Mouse (Mus musculus): Measurements from ENCODE around the gene Tmem131. TPM values are rescaled to one million over a fixed set of nuclear protein-coding genes. Genes with fewer than 3 reads are reported as not detected.

Tmem131 gene
- total and polyA plus RNA-seq, 2 experiments from 2014 or later = 3.9 to 10.1 TPM

- WGBS = 63% methylated on average over 6 of the region's 6 CpGs
- H3K9ac ChIP-seq (replicated peaks; ENCODE audit: low read depth, low read length) = no peak overlapping the region
- no peaks in the 10 kb centered on the region for H3K4me1 ChIP-seq (ENCODE audit: control insufficient read depth, insufficient read depth)
- no peak for TF ChIP-seq EP300 (IDR thresholded peaks at IDR 0.05; ENCODE audit: low read depth)
- TF ChIP-seq CTCF (IDR thresholded peaks at IDR 0.05; ENCODE audit: low read depth) = no peak
- no peak overlapping the region for H3K4me3 ChIP-seq (ENCODE audit: low read depth, low read length)
- H3K9me3 ChIP-seq (replicated peaks; ENCODE audit: control insufficient read depth, low read length) = no peaks in the 10 kb centered on the region
- H3K4me2 ChIP-seq (ENCODE audit: low read depth, low read length) = no peak overlapping the region
- DNase-seq (ENCODE audit: low spot score) (no peak), ATAC-seq (ENCODE audit: insufficient read depth, low read depth) (no peak)
- H3K36me3 ChIP-seq (replicated peaks; ENCODE audit: control insufficient read depth, insufficient read depth, low read length) = no peaks in the 10 kb centered on the region
- no peaks in the 10 kb centered on the region for H3K27me3 ChIP-seq (ENCODE audit: control insufficient read depth, insufficient read depth, low read length)
- H3K27ac ChIP-seq (ENCODE audit: low read depth) = no peak overlapping the region
Measured at GRCm38 (mm10) chr1:36985896-36986295, 42.4 kb upstream of the Tmem131 start.

GRCm38 (mm10) chr1:36984406-36984805 lies 40.9 kb upstream of the Tmem131 start:
- Histone ChIP-seq H3K9ac (replicated peaks; ENCODE audit: low read depth, low read length) (no peak overlapping the region), H3K4me1 (ENCODE audit: control insufficient read depth, insufficient read depth) (no peaks in the 10 kb centered on the region), H3K4me3 (ENCODE audit: low read depth, low read length) (no peak overlapping the region), H3K27ac (ENCODE audit: low read depth) (no peak overlapping the region), H3K4me2 (ENCODE audit: low read depth, low read length) (no peak overlapping the region), H3K27me3 (ENCODE audit: control insufficient read depth, insufficient read depth, low read length) (no peaks in the 10 kb centered on the region), H3K9me3 (replicated peaks; ENCODE audit: control insufficient read depth, low read length) (no peaks in the 10 kb centered on the region), H3K36me3 (replicated peaks; ENCODE audit: control insufficient read depth, insufficient read depth, low read length) (no peaks in the 10 kb centered on the region)
- 27% methylated on average over 6 of the region's 6 CpGs for WGBS
- DNase-seq (ENCODE audit: low spot score) (no peak), ATAC-seq (ENCODE audit: insufficient read depth, low read depth) (no peak)
- TF ChIP-seq CTCF (IDR thresholded peaks at IDR 0.05; ENCODE audit: low read depth) (no peak), EP300 (IDR thresholded peaks at IDR 0.05; ENCODE audit: low read depth) (no peak)

- 44% methylated on average over 4 of the region's 4 CpGs for WGBS
- TF ChIP-seq CTCF (IDR thresholded peaks at IDR 0.05; ENCODE audit: low read depth) (no peak), EP300 (IDR thresholded peaks at IDR 0.05; ENCODE audit: low read depth) (no peak)
Measured at GRCm38 (mm10) chr1:36983754-36984153, 40.3 kb upstream of the Tmem131 start.

DNA sequence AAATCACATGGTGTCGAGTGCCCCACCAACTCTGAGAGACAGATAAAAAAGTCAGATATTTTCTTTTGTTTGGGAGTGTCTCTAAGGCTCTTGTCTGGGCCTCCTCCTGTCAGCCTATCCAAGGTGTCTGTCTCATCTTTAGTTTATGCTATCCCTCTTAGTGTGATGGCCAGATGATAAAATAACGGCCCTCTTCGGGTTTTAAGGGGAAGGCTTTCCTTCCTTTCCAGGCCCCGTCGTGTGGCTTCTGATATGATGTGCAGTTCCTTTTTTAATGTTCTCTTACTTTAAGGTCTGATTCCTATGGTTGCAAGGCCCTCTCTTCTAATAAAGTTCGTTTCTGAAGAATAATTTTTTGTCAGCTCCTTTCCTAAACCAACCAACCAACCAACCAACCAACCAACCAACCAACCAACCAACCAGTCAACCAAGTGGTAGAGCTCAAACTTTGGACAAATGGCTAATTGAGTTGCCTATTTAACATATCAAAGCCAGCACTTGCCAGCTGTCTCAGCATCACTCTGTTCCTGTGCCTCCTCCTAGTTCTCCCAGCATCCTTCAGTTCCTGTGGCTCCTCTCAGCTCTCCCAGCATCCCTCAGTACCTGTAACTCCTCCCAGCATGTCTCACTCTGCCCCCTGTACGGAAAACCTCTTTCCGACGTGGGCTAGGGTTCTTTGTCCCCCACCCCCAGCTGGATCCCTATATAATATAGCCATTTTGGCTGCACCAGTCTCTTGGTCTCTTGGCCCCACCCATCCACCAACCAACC lies 38.9 kb upstream of the Tmem131 start:
- H3K4me3 ChIP-seq (ENCODE audit: low read depth, low read length) = no peak overlapping the region
- WGBS = 76% methylated on average over 9 of the region's 9 CpGs
- H3K27ac ChIP-seq (ENCODE audit: low read depth) = no peak overlapping the region
- no peak overlapping the region for H3K4me2 ChIP-seq (ENCODE audit: low read depth, low read length)
- H3K9me3 ChIP-seq (replicated peaks; ENCODE audit: control insufficient read depth, low read length) = no peaks in the 10 kb centered on the region
- H3K9ac ChIP-seq (replicated peaks; ENCODE audit: low read depth, low read length) = no peak overlapping the region
- DNase-seq (ENCODE audit: low spot score) (no peak), ATAC-seq (ENCODE audit: insufficient read depth, low read depth) (no peak)
- H3K36me3 ChIP-seq (replicated peaks; ENCODE audit: control insufficient read depth, insufficient read depth, low read length) = no peaks in the 10 kb centered on the region
- no peaks in the 10 kb centered on the region for H3K4me1 ChIP-seq (ENCODE audit: control insufficient read depth, insufficient read depth)
- TF ChIP-seq CTCF (IDR thresholded peaks at IDR 0.05; ENCODE audit: low read depth) = no peak
- TF ChIP-seq EP300 (IDR thresholded peaks at IDR 0.05; ENCODE audit: low read depth) = no peak
- no peaks in the 10 kb centered on the region for H3K27me3 ChIP-seq (ENCODE audit: control insufficient read depth, insufficient read depth, low read length)

More at GRCm38 (mm10) chr1:36983754-36984153, 40.3 kb upstream of the Tmem131 start:
- no peaks in the 10 kb centered on the region for H3K4me1 ChIP-seq (ENCODE audit: control insufficient read depth, insufficient read depth)
- H3K9me3 ChIP-seq (replicated peaks; ENCODE audit: control insufficient read depth, low read length) = no peaks in the 10 kb centered on the region
- H3K36me3 ChIP-seq (replicated peaks; ENCODE audit: control insufficient read depth, insufficient read depth, low read length) = no peaks in the 10 kb centered on the region
- no peak for ATAC-seq (ENCODE audit: insufficient read depth, low read depth)
- no peak overlapping the region for H3K9ac ChIP-seq (replicated peaks; ENCODE audit: low read depth, low read length)
- no peak overlapping the region for H3K27ac ChIP-seq (ENCODE audit: low read depth)
- DNase-seq (ENCODE audit: low spot score) = no peak
- H3K4me3 ChIP-seq (ENCODE audit: low read depth, low read length) = no peak overlapping the region
- no peaks in the 10 kb centered on the region for H3K27me3 ChIP-seq (ENCODE audit: control insufficient read depth, insufficient read depth, low read length)
- H3K4me2 ChIP-seq (ENCODE audit: low read depth, low read length) = no peak overlapping the region

DNA sequence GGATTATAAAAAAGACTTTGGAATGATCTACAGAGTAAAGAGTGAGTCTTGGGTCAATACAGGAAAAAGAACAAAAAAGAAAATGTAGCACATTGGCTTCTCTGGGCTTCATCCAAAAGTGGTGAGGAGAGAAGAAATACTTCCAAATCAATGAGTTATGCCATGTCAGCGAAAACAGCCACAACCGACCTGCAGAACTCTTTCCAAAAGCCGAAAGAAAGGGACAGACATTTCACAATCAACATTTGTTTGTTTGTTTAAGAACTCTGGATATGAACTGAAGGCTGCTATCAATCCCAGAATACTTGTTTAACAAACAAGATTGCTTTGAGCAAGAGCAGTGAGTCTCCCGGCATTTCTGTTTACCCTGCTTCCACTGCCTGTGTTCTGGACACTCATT lies 33.3 kb upstream of the Tmem131 start:
- TF ChIP-seq CTCF (IDR thresholded peaks at IDR 0.05; ENCODE audit: low read depth) (no peak), EP300 (IDR thresholded peaks at IDR 0.05; ENCODE audit: low read depth) (no peak)
- H3K27me3 ChIP-seq (ENCODE audit: control insufficient read depth, insufficient read depth, low read length) = no peaks in the 10 kb centered on the region
- ATAC-seq (ENCODE audit: insufficient read depth, low read depth) (no peak), DNase-seq (ENCODE audit: low spot score) (no peak)
- peaks cover 13% of the 10 kb centered on the region; the same call in 1 of the 2 replicates for H3K9me3 ChIP-seq (replicated peaks; ENCODE audit: control insufficient read depth, low read length)
- no peaks in the 10 kb centered on the region for H3K4me1 ChIP-seq (ENCODE audit: control insufficient read depth, insufficient read depth)
- H3K27ac ChIP-seq (ENCODE audit: low read depth) = no peak overlapping the region
- no peak overlapping the region for H3K4me2 ChIP-seq (ENCODE audit: low read depth, low read length)
- no peaks in the 10 kb centered on the region for H3K36me3 ChIP-seq (replicated peaks; ENCODE audit: control insufficient read depth, insufficient read depth, low read length)
- no peak overlapping the region for H3K9ac ChIP-seq (replicated peaks; ENCODE audit: low read depth, low read length)
- no peak overlapping the region for H3K4me3 ChIP-seq (ENCODE audit: low read depth, low read length)
- WGBS = 72% methylated on average over 4 of the region's 4 CpGs
